In genomic region chr11:89807998-89808397, GRCm38 (mm10) we compare ENCODE assay signal across 30 mouse cellular contexts. TPM values are rescaled to one million over a fixed set of nuclear protein-coding genes. Genes with fewer than 3 reads are reported as not detected.
DNase-seq lines count a peak whose midpoint lies in the region; ATAC-seq and TF ChIP-seq lines count a peak whose summit lies in the region.
"Had no signal": no experiment of that assay in that cellular context is flagged by ENCODE, and none has a peak within 500 bp of the region (broad histone marks: within the 10 kb centered on the region; RNA-seq: fewer than 3 reads in every experiment).

No protein-coding gene starts in this region.

- no peak for ATAC-seq in heart, embryonic 16.5 days (replicated peaks; ENCODE audit: extremely low read depth, insufficient read depth, low FRiP score)
- ATAC-seq in lung, embryonic 16.5 days (ENCODE audit: low read depth): no peak
- ATAC-seq in hindbrain, embryonic 16.5 days: no peak
- ATAC-seq: forebrain, embryonic 15.5 days; hindbrain, postnatal 0 days; inflammation-experienced regulatory T-cells, adult 6 months had no signal

- in situ Hi-C loops in CH12.LX (cut with MboI; ENCODE audit: low pct_ligation_motif_present, low pct_unique_long_range_greater_than_20kb, low sequenced_read_pairs): no loop called here

- peaks cover 7% of the 10 kb centered on the region for H3K4me1 ChIP-seq in heart, embryonic 16.5 days (ENCODE audit: control insufficient read depth, insufficient read depth, low read length)
- H3K4me1 ChIP-seq in CH12.LX (ENCODE audit: control insufficient read depth in 1 of 2, insufficient read depth in 2 of 2): peaks cover 0 to 4% of the 10 kb centered on the region in 2 experiments; a peak in 1 of 4 replicates
- peaks cover 9% of the 10 kb centered on the region for H3K4me1 ChIP-seq in lung, embryonic 16.5 days (replicated peaks; ENCODE audit: control insufficient read depth, insufficient read depth, low read length)
- peaks cover 7% of the 10 kb centered on the region for H3K4me1 ChIP-seq in hindbrain, embryonic 16.5 days (ENCODE audit: control insufficient read depth, insufficient read depth, low read depth, low read length)
- H3K4me1 ChIP-seq: forebrain, embryonic 15.5 days had no signal

- TF ChIP-seq POLR2A in CH12.LX (IDR thresholded peaks at IDR 0.05; ENCODE audit: low read depth, low read length): no peak

- H3K9me3 ChIP-seq in heart, embryonic 16.5 days (replicated peaks; ENCODE audit: control insufficient read depth, low read length): no peaks in the 10 kb centered on the region
- H3K9me3 ChIP-seq in CH12.LX (replicated peaks; ENCODE audit: low read length): no peaks in the 10 kb centered on the region
- H3K9me3 ChIP-seq in lung, embryonic 16.5 days (ENCODE audit: control insufficient read depth, low read length): no peaks in the 10 kb centered on the region
- H3K9me3 ChIP-seq in hindbrain, embryonic 16.5 days (ENCODE audit: control insufficient read depth, low read length): no peaks in the 10 kb centered on the region
- H3K9me3 ChIP-seq: embryonic facial prominence, embryonic 12.5 days; embryonic facial prominence, embryonic 15.5 days; forebrain, embryonic 15.5 days; heart, embryonic 10.5 days; heart, embryonic 15.5 days; hindbrain, embryonic 13.5 days had no signal

- H3K4me3 ChIP-seq in heart, embryonic 16.5 days (ENCODE audit: low read length): no peak overlapping the region
- H3K4me3 ChIP-seq in CH12.LX (replicated peaks in 1 of 3; ENCODE audit: low read depth in 2 of 3, low read length in 2 of 3, poor library complexity in 1 of 3): peak overlapping the region in 1 of 3 experiments; percentile 42
- no peak overlapping the region; the same call in 1 of the 2 replicates for H3K4me3 ChIP-seq in lung, embryonic 16.5 days (ENCODE audit: low read length)
- no peak overlapping the region for H3K4me3 ChIP-seq in hindbrain, embryonic 16.5 days (ENCODE audit: low read length)
- H3K4me3 ChIP-seq: embryonic facial prominence, embryonic 12.5 days; embryonic facial prominence, embryonic 15.5 days; forebrain, embryonic 15.5 days; heart, adult 2 months; heart, embryonic 10.5 days; heart, embryonic 15.5 days; hindbrain, embryonic 13.5 days had no signal

- no peak overlapping the region for H3K9ac ChIP-seq in heart, embryonic 16.5 days (ENCODE audit: low read length)
- H3K9ac ChIP-seq in CH12.LX (ENCODE audit: insufficient read depth, low read depth): no peak overlapping the region
- H3K9ac ChIP-seq in lung, embryonic 16.5 days (ENCODE audit: low read length): no peak overlapping the region
- no peak overlapping the region for H3K9ac ChIP-seq in hindbrain, embryonic 16.5 days (ENCODE audit: low read depth, low read length)
- H3K9ac ChIP-seq: embryonic facial prominence, embryonic 12.5 days; embryonic facial prominence, embryonic 15.5 days; forebrain, embryonic 15.5 days; heart, embryonic 15.5 days; hindbrain, embryonic 13.5 days had no signal

- whole genome bisulfite sequencing in heart, embryonic 16.5 days: 50% methylated on average over 11 of the region's 11 CpGs
- WGBS in lung, embryonic 16.5 days: 29% methylated on average over 11 of the region's 11 CpGs
- 79% methylated on average over 11 of the region's 11 CpGs for WGBS in hindbrain, embryonic 16.5 days

- no peak for TF ChIP-seq RAD21 in CH12.LX (IDR thresholded peaks at IDR 0.05; ENCODE audit: low read depth, low read length)

- H3K27ac ChIP-seq in heart, embryonic 16.5 days (ENCODE audit: low read length): no peak overlapping the region
- H3K27ac ChIP-seq in CH12.LX (ENCODE audit: insufficient read depth, low read depth): no peak overlapping the region
- no peak overlapping the region for H3K27ac ChIP-seq in lung, embryonic 16.5 days (ENCODE audit: low read length)
- H3K27ac ChIP-seq in hindbrain, embryonic 16.5 days (ENCODE audit: low read depth, low read length): no peak overlapping the region
- H3K27ac ChIP-seq: embryonic facial prominence, embryonic 12.5 days; embryonic facial prominence, embryonic 15.5 days; forebrain, embryonic 15.5 days; heart, adult 2 months; heart, embryonic 10.5 days; heart, embryonic 15.5 days; hindbrain, embryonic 13.5 days; hindbrain, postnatal 0 days had no signal

- no peaks in the 10 kb centered on the region for H3K27me3 ChIP-seq in heart, embryonic 16.5 days (ENCODE audit: control insufficient read depth, insufficient read depth, low read length)
- peaks cover 2% of the 10 kb centered on the region for H3K27me3 ChIP-seq in CH12.LX (replicated peaks)
- no peaks in the 10 kb centered on the region for H3K27me3 ChIP-seq in lung, embryonic 16.5 days (ENCODE audit: control insufficient read depth, insufficient read depth, low read depth, low read length)
- no peaks in the 10 kb centered on the region for H3K27me3 ChIP-seq in hindbrain, embryonic 16.5 days (replicated peaks; ENCODE audit: control insufficient read depth, insufficient read depth, low read length)
- H3K27me3 ChIP-seq: embryonic facial prominence, embryonic 12.5 days; embryonic facial prominence, embryonic 15.5 days; forebrain, embryonic 15.5 days; hindbrain, embryonic 13.5 days had no signal

- TF ChIP-seq EP300 in CH12.LX (IDR thresholded peaks at IDR 0.05; ENCODE audit: low read length): no peak

- dilution Hi-C loops in CH12.LX (cut with MboI; ENCODE audit: extremely low pct_ligation_motif_present, extremely low pct_unique_long_range_greater_than_20kb, low sequenced_read_pairs): no loop called here

- no peaks in the 10 kb centered on the region for H3K79me2 ChIP-seq in CH12.LX (replicated peaks; ENCODE audit: control insufficient read depth, extremely low read depth, insufficient read depth, poor library complexity, severe bottlenecking)

- DNase-seq in heart, postnatal 4 days: no peak
- no peak for DNase-seq in CH12.LX (ENCODE audit: extremely low read depth)
- DNase-seq in lung, postnatal 25 days (ENCODE audit: low spot score): peak; percentile 39
- DNase-seq in kidney, adult 9 months: no peak
- DNase-seq: adrenal gland, adult 2 months; adrenal gland, postnatal 14 days; B cell, adult 2 months; cerebellum, adult 11 months; cerebellum, adult 2 months; cerebellum, adult 9-11 months; cerebellum, postnatal 25 days; gastrocnemius, postnatal 10 days; gastrocnemius, postnatal 36 days; heart, adult 2 months; heart, postnatal 14 days had no signal

- H3K36me3 ChIP-seq in heart, embryonic 16.5 days (ENCODE audit: control insufficient read depth, insufficient read depth): no peaks in the 10 kb centered on the region
- H3K36me3 ChIP-seq in CH12.LX (replicated peaks in 1 of 2; ENCODE audit: control insufficient read depth in 1 of 2, insufficient read depth in 1 of 2, low read length in 1 of 2): no peaks in the 10 kb centered on the region
- H3K36me3 ChIP-seq in lung, embryonic 16.5 days (ENCODE audit: control insufficient read depth, insufficient read depth, low read length): no peaks in the 10 kb centered on the region
- no peaks in the 10 kb centered on the region for H3K36me3 ChIP-seq in hindbrain, embryonic 16.5 days (ENCODE audit: control insufficient read depth, insufficient read depth, low read length)
- H3K36me3 ChIP-seq: embryonic facial prominence, embryonic 12.5 days; embryonic facial prominence, embryonic 15.5 days; forebrain, embryonic 15.5 days; heart, embryonic 10.5 days; heart, embryonic 15.5 days; hindbrain, embryonic 13.5 days had no signal

- TF ChIP-seq CTCF in CH12.LX (conservative IDR thresholded peaks at IDR 0.05 in 1 of 2, IDR thresholded peaks at IDR 0.05 in 1 of 2; ENCODE audit: low read depth in 2 of 2, low read length in 2 of 2): no peak

- H3K4me2 ChIP-seq in heart, embryonic 16.5 days (ENCODE audit: low read depth, low read length): peak overlapping the region; percentile 33
- H3K4me2 ChIP-seq in CH12.LX (ENCODE audit: insufficient read depth, low read depth, poor library complexity, severe bottlenecking): peak overlapping the region; percentile 88
- peak overlapping the region; percentile 20; the same call in 1 of the 2 replicates for H3K4me2 ChIP-seq in lung, embryonic 16.5 days (ENCODE audit: low read depth, low read length)
- no peak overlapping the region for H3K4me2 ChIP-seq in hindbrain, embryonic 16.5 days (ENCODE audit: low read length)
- H3K4me2 ChIP-seq: embryonic facial prominence, embryonic 12.5 days; embryonic facial prominence, embryonic 15.5 days; forebrain, embryonic 15.5 days; heart, embryonic 15.5 days; hindbrain, embryonic 13.5 days had no signal

TF ChIP-seq in CH12.LX, 34 proteins besides CTCF, POLR2A, EP300 and RAD21:
- peak; percentile 34; the same call in 1 of the 2 replicates for TF ChIP-seq BHLHE40 (IDR thresholded peaks at IDR 0.05; ENCODE audit: low read depth, low read length)
- 0 out of 2 replicates have a peak, but pooled peaks have one; percentile 20 for TF ChIP-seq MAX (IDR thresholded peaks at IDR 0.05; ENCODE audit: low read length)
- TF ChIP-seq MXI1 (IDR thresholded peaks at IDR 0.05; ENCODE audit: low read depth, low read length): no peak

RNA-seq across cellular contexts. Expression of gene Ankfn1, which starts 30.5 kb away (rescaled TPM):
- 0.11 and 0.22 TPM in 2 replicates for polyA plus RNA-seq in heart, embryonic 16.5 days (2015; fragmentation: Nextera tagmentation; extraction: Ambion mirVana)
- not detected for total RNA-seq in heart, postnatal 4 days (2021)
- total RNA-seq in CH12.LX (2012; rRNA removed): not detected in 2 replicates
- total RNA-seq in CH12.LX (2014; rRNA removed): not detected in 2 replicates
- polyA plus RNA-seq in CH12.LX (2012; ENCODE audit: insufficient read length, low read depth): not detected in 2 replicates
- 2.5 and 2.7 TPM in 2 replicates for polyA plus RNA-seq in lung, embryonic 16.5 days (2015; fragmentation: Nextera tagmentation; extraction: Ambion mirVana)
- polyA plus RNA-seq in hindbrain, embryonic 16.5 days (2015; fragmentation: Nextera tagmentation; extraction: Ambion mirVana): 4.3 and 4.4 TPM in 2 replicates
- total RNA-seq: common myeloid progenitor, adult 5-6 weeks; granulocyte monocyte progenitor cell, adult 5-6 weeks; heart, adult 2 months; hematopoietic stem cell, adult 5-6 weeks; MEL had no signal
- polyA plus RNA-seq: inflammation-experienced regulatory T-cells, adult 6 months had no signal
